Mouse (Mus musculus) liver, postnatal 0 days (tissue): Measurements from ENCODE around the gene Olfr1270.
"Not testable (repeated sequence)": the region's sequence is repeated elsewhere in the genome, so short reads cannot be mapped to it uniquely, and the experiment has no call there.

ENCODE experiments used
- CTCF ChIP-seq: sonication (generic); IDR thresholded peaks from 2 replicates; pipeline ENCODE4 v1.5.1; 2016; ENCODE audit warnings: antibody characterized with exemption, low read depth
- EP300 ChIP-seq: IDR thresholded peaks from 2 replicates; pipeline ENCODE4 v1.6.1; 2016; ENCODE audit warnings: antibody characterized with exemption, low read depth, mild to moderate bottlenecking

DNA sequence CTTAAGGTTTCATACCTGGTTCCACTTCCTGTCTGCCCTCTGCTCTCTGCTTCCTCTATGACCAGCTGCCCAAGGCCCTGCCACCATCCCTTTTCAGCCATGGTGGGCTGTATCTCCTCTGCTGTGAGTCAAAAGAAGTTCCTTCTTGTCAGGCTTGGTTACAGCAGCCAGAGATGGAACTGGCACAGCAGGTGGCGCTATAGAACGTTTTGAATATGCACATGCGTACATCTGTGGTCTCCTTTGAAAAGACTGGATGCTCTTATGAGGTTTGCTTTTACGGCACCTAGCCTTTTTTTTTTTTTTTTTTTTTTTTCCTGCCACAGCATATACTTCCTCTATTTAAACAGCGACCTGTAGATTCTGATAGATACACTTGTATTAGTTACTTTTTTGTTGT, 34.2 kb upstream of the Olfr1270 start:
- TF ChIP-seq CTCF, EP300: not testable (repeated sequence)
